Mouse (Mus musculus) intestine, embryonic 16.5 days (tissue): Measurements from ENCODE around the gene Atp1a3. TPM values are rescaled to one million over a fixed set of nuclear protein-coding genes. Genes with fewer than 3 reads are reported as not detected.

ENCODE experiments used
- ATAC-seq: fragments of 200-750 bp; cut with Nextera tagmentation; 2 replicates; pipeline ENCODE4 v1.8.0; 2017; ENCODE audit warnings: moderate TSS enrichment, moderate library complexity
- H3K27ac ChIP-seq: fragments of 300-500 bp; sonication (generic); 2 replicates; pipeline ENCODE4 v1.5.1; 2014; ENCODE audit warnings: mild to moderate bottlenecking, low read length
- H3K27me3 ChIP-seq: fragments of 300-500 bp; sonication (generic); replicated peaks from 2 replicates; pipeline ENCODE4 v1.6.1; 2014; ENCODE audit warnings: low read length, control low read depth, mixed read lengths; ENCODE audit not compliant: control insufficient read depth, insufficient read depth
- H3K36me3 ChIP-seq: fragments of 300-500 bp; sonication (generic); 2 replicates; pipeline ENCODE4 v1.6.1; 2014; ENCODE audit warnings: low read length, control low read depth; ENCODE audit not compliant: control insufficient read depth, insufficient read depth
- H3K4me1 ChIP-seq: fragments of 300-500 bp; sonication (generic); 2 replicates; pipeline ENCODE4 v1.6.1; 2014; ENCODE audit warnings: low read length, control low read depth, mixed read lengths; ENCODE audit not compliant: control insufficient read depth, insufficient read depth
- H3K4me2 ChIP-seq: fragments of 300-500 bp; sonication (generic); 2 replicates; pipeline ENCODE4 v1.6.1; 2014; ENCODE audit warnings: low read depth, low read length, control low read depth
- H3K4me3 ChIP-seq: fragments of 300-500 bp; sonication (generic); 2 replicates; pipeline ENCODE4 v1.5.1; 2014; ENCODE audit warnings: mild to moderate bottlenecking, low read length
- H3K9ac ChIP-seq: fragments of 300-500 bp; sonication (generic); 2 replicates; pipeline ENCODE4 v1.6.1; 2014; ENCODE audit warnings: low read depth, low read length
- H3K9me3 ChIP-seq: fragments of 300-500 bp; sonication (generic); 2 replicates; pipeline ENCODE4 v1.6.1; 2016; ENCODE audit warnings: low read length, control low read depth; ENCODE audit not compliant: control insufficient read depth
- WGBS: fragments of 180-500 bp; shearing (Covaris S2); extraction: QIAGEN DNeasy Blood & Tissue Kit; methylation state at CpG from one replicate; pipeline ENCODE4 v1.1.7; 2014; 5-methylcytosine and 5-hydroxymethylcytosine counted together
- polyA plus RNA-seq: library from polyadenylated mRNA; unstranded; fragments of >200 nt; fragmentation: Nextera tagmentation; extraction: Ambion mirVana; gene quantifications from 2 replicates; pipeline ENCODE4 v1.2.1, GENCODE M21; 2015

The Atp1a3 gene
- polyA plus RNA-seq, 1 experiment from 2014 or later = 3.9 TPM

DNA sequence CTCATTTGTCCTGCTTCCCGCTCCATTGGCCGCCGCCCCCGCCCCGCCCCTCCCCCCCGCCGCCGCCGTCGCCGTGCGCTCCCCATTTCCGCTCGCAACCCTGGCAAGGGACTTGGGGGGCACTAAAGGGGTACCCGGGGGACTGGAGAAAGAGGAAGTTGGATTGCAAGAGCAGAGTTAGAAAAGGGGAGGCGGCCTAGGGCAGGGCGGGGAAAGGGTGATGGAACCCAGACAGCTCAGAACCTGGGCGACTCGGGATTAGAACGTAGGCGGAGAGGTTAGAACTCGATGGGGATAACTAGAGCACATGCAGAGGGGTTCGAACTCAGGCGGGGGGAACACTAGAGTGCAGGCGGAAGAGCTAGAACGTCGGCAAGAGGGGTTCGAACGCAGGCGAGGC is 51.3 kb downstream of the Atp1a3 start:
- Histone ChIP-seq H3K4me2 (peak overlapping the region; percentile 84), H3K36me3 (no peaks in the 10 kb centered on the region), H3K9ac (peak overlapping the region; percentile 58), H3K9me3 (no peaks in the 10 kb centered on the region), H3K4me1 (peaks cover 9% of the 10 kb centered on the region), H3K27me3 (peaks cover 68% of the 10 kb centered on the region), H3K27ac (no peak overlapping the region), H3K4me3 (peak overlapping the region; percentile 50)
- 1% methylated on average over 27 of the region's 30 CpGs for WGBS
- ATAC-seq = peak; percentile 38

GRCm38 (mm10) chr7:24953966-24954365 is 51.8 kb downstream of the Atp1a3 start:
- Histone ChIP-seq H3K4me2 (peak overlapping the region; percentile 84), H3K36me3 (no peaks in the 10 kb centered on the region), H3K27ac (no peak overlapping the region), H3K4me3 (peak overlapping the region; percentile 50), H3K9ac (peak overlapping the region; percentile 58), H3K9me3 (no peaks in the 10 kb centered on the region), H3K27me3 (peaks cover 71% of the 10 kb centered on the region), H3K4me1 (peaks cover 9% of the 10 kb centered on the region)
- WGBS = 2% methylated on average over 24 of the region's 24 CpGs
- ATAC-seq = 0 out of 2 replicates have a peak, but pooled peaks have one; percentile 16

- H3K9ac ChIP-seq = no peak overlapping the region
- no peak overlapping the region for H3K4me3 ChIP-seq
- no peaks in the 10 kb centered on the region for H3K9me3 ChIP-seq
- WGBS = 2% methylated on average over 8 of the region's 8 CpGs
- no peak overlapping the region for H3K4me2 ChIP-seq
- ATAC-seq = peak; percentile 7; the same call in 1 of the 2 replicates
- no peak overlapping the region for H3K27ac ChIP-seq
- peaks cover 92% of the 10 kb centered on the region for H3K27me3 ChIP-seq
- no peaks in the 10 kb centered on the region for H3K36me3 ChIP-seq
- H3K4me1 ChIP-seq = peaks cover 6% of the 10 kb centered on the region
These were observed 55.7 kb downstream of the Atp1a3 start for GRCm38 (mm10) chr7:24949958-24950623.

DNA sequence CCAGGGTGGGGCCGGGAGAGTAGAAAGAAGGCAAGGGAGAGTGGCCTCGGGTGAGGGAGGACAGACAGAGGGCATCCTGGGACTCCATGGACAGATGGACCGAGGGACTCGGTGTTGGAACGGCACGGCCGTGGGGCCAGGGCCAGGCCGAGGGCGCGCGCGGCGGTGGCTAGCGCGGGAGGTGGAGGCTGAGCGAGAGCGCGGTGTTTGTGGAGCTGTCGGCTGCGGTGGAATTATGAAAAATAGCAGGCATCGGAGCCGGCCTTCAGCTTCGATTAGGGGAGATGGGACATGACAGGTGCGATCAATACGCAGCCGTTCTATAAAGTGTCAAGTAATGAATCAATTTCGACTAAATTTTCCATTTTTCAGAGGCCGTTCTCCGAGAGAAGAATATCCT is 57.0 kb downstream of the Atp1a3 start:
- H3K9ac ChIP-seq = no peak overlapping the region
- no peak overlapping the region for H3K4me2 ChIP-seq
- H3K9me3 ChIP-seq = no peaks in the 10 kb centered on the region
- H3K36me3 ChIP-seq = no peaks in the 10 kb centered on the region
- H3K4me1 ChIP-seq = peaks cover 7% of the 10 kb centered on the region
- 3% methylated on average over 29 of the region's 29 CpGs for WGBS
- ATAC-seq = no peak
- peaks cover 94% of the 10 kb centered on the region for H3K27me3 ChIP-seq
- no peak overlapping the region for H3K27ac ChIP-seq
- no peak overlapping the region for H3K4me3 ChIP-seq

DNA sequence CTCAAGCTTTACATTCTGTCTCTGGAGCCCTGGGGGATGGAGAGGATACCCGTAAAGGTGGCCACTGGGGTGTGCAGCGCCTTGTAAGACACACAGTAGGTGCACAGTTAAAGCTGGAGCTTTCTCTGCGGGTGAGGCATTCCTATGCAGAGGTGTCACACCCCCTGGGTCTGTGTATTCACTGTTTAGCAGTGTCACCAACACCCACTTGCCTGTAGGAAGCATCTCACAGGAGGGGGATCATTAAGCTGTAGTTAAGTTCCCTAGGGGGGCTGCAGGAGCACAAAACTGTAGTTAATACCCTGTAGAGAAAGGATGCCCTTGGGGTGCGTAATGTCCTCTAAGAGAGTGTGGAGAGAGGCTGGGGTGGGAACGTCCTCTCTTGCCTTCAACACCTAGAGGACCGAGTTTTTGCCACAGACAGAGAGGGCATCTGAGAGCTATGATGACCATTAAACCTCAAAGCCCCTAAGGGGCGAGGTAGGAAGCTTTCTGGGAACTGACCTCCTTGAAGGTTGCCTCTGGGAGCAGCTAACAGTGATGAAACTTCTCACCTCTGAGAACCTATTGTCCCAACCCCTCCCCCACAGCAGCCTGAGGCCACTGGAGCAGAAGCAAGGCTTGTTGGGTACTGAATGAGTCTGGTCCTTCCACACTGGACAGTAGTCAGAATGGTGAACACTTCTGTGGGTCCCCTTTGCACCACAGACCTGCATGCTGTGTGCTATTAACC is 58.3 kb downstream of the Atp1a3 start:
- H3K9ac ChIP-seq = no peak overlapping the region
- ATAC-seq = no peak
- H3K27ac ChIP-seq = no peak overlapping the region
- no peak overlapping the region for H3K4me2 ChIP-seq
- no peaks in the 10 kb centered on the region for H3K36me3 ChIP-seq
- 3% methylated on average over 7 of the region's 7 CpGs for WGBS
- peaks cover 7% of the 10 kb centered on the region for H3K4me1 ChIP-seq
- H3K9me3 ChIP-seq = no peaks in the 10 kb centered on the region
- no peak overlapping the region for H3K4me3 ChIP-seq
- peaks cover 94% of the 10 kb centered on the region for H3K27me3 ChIP-seq

DNA sequence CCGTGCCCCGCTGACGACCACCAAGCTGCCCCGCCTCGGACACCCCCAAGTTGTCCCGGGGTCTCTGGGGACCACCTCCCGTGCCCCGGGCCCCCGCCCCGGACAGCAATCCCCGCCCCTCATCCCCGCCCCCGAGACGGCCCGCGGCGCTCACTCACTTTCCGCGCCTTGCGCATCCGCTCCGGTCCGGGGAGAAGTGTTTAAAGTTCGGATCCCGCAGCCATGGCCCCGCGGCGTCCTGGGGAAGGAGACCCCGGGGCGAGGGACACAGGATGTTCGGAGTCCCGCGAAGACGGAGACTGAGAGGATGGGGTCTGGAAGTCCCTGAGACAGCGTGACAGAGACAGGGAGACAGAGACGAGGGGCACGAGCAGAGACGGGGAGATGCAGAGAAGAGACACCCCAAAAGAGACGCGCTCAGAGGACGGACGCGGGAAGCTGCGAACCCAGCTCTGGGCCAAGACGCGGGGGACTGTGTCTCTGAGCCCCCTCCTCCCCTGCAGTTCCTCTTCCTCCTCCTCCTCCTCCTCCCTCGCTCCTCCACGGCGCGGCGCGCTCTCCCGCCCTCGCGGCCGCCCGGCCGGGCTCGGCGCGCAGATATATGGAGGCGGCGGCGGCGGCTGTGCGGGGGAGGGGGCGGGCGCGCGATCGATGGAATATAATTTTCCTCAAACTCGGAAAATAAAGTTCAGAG is 61.4 kb downstream of the Atp1a3 start, which contains the start of gene Gm4881:
Gene Gm4881 (minus strand): TSS at position 238 of the 694 bp plus-strand sequence.
- Histone ChIP-seq H3K9ac (peak within 1 kb of the TSS; percentile 54; the same call in 1 of the 2 replicates), H3K4me2 (peak within 1 kb of the TSS; percentile 61), H3K4me3 (peak within 1 kb of the TSS; percentile 44), H3K27ac (no peak within 1 kb of the TSS), H3K27me3 (peaks cover 87% of the 10 kb centered on the region), H3K4me1 (peaks cover 7% of the 10 kb centered on the region), H3K36me3 (no peaks in the 10 kb centered on the region), H3K9me3 (no peaks in the 10 kb centered on the region)
- ATAC-seq = no peak
- WGBS = under 1% methylated on average over 65 of the region's 72 CpGs

DNA sequence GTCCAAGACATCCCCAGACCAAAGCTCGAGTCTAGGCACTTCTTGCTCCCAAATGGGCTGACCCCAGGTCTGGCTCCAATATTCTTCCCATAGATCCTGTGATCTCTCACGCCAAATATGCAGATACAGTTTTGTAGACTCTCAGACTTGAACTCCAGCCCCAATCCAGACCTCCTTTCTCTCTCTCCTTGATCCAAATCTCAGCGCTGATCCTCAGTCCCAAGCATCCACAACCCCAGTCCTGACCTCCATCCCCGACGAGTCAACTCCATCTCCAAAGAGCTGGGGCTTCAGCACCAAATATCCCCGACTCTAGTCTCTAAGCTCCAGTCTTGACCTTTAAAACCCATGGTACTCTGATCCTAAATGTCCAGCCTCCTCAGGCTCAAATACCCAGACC is 62.1 kb downstream of the Atp1a3 start:
- no peak overlapping the region for H3K4me2 ChIP-seq
- H3K27me3 ChIP-seq = peaks cover 83% of the 10 kb centered on the region
- H3K4me3 ChIP-seq = no peak overlapping the region
- WGBS = 6% methylated on average over 6 of the region's 6 CpGs
- no peak for ATAC-seq
- H3K27ac ChIP-seq = no peak overlapping the region
- no peaks in the 10 kb centered on the region for H3K36me3 ChIP-seq
- H3K9ac ChIP-seq = no peak overlapping the region
- H3K9me3 ChIP-seq = no peaks in the 10 kb centered on the region
- peaks cover 7% of the 10 kb centered on the region for H3K4me1 ChIP-seq

DNA sequence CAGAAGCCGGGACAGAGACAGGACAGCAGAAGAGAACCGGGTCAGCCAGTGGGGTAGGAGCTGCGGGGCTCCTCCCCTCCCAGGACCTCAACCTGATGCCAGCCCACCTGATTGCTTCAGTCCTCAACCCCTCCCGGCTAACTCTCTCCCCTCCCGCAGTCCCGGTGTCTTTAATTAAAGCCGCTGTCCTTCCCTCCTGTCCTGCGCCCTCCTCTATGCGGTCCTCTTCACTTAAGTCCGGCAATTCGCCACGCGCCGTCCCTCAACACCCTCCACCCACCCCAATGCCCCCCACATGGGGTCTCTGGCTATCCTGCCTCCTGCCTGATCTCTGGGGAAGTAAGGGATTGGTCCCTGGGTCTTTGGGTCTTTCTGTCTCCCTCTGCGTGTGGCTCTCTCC is 74.1 kb downstream of the Atp1a3 start:
- no peak overlapping the region for H3K4me2 ChIP-seq
- 0 out of 2 replicates have a peak, but pooled peaks cover 5% of the 10 kb centered on the region for H3K36me3 ChIP-seq
- H3K9me3 ChIP-seq = no peaks in the 10 kb centered on the region
- H3K9ac ChIP-seq = no peak overlapping the region
- 2% methylated on average over 15 of the region's 15 CpGs for WGBS
- 0 out of 2 replicates have a peak, but pooled peaks cover 2% of the 10 kb centered on the region for H3K4me1 ChIP-seq
- H3K27me3 ChIP-seq = peaks cover 72% of the 10 kb centered on the region
- H3K27ac ChIP-seq = no peak overlapping the region
- H3K4me3 ChIP-seq = no peak overlapping the region
- ATAC-seq = no peak

- 46% methylated on average over 6 of the region's 6 CpGs for WGBS
These were observed 75.3 kb downstream of the Atp1a3 start for GRCm38 (mm10) chr7:24930475-24930874.

More at GRCm38 (mm10) chr7:24930475-24930874, 75.3 kb downstream of the Atp1a3 start:
- Histone ChIP-seq H3K9ac (no peak overlapping the region), H3K4me1 (0 out of 2 replicates have a peak, but pooled peaks cover 2% of the 10 kb centered on the region), H3K27me3 (peaks cover 63% of the 10 kb centered on the region), H3K9me3 (no peaks in the 10 kb centered on the region), H3K27ac (no peak overlapping the region), H3K4me2 (no peak overlapping the region), H3K36me3 (peaks cover 9% of the 10 kb centered on the region; the same call in 1 of the 2 replicates), H3K4me3 (no peak overlapping the region)
- ATAC-seq = no peak
